Comparison of ENCODE assay signal across 8 mouse cellular contexts in the genomic region with DNA sequence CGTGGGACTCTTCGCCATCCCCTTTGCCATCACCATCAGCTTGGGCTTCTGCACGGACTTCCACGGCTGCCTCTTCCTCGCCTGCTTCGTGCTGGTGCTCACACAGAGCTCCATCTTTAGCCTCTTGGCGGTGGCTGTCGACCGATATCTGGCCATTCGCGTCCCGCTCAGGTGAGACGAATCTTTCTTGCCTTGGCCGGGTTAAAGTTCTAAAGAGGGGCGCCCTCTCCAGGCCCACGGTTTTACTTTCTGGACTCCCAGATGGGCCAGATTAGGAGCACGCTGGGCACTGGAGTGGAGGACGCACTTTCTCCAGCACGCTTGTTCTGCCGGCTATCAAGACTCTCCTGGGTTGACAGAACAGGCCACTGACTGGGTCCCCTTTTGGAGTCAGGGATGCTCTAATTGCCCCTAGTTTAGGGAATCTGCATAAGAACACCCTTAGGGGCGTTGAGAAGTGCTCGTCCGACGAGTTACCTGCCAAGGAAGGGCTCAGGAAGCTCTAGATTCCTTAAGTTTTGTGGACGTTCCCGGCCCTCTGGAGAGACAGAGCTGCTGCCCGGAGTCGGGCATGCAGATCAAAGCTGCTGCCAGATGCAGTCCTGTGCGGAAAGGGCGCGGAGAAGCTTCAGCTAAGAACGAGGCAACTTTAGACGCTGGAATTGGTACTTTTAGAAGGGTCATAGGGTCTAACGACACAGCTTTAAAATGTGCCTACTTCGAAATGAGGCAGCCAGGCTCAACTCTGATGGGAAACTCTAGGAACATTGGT. TPM values are rescaled to one million over a fixed set of nuclear protein-coding genes. Genes with fewer than 3 reads are reported as not detected.
DNase-seq lines count a peak whose midpoint lies in the region; ATAC-seq and TF ChIP-seq lines count a peak whose summit lies in the region.

No protein-coding gene starts in this region.

- no peak for TF ChIP-seq CTCF in G1E (IDR thresholded peaks at IDR 0.05; ENCODE audit: low read depth, low read length)

- H3K9ac ChIP-seq in limb, embryonic 12.5 days (replicated peaks), result peak overlapping the region; percentile 58
- peak overlapping the region; percentile 37 for H3K9ac ChIP-seq in midbrain, embryonic 11.5 days (ENCODE audit: low read length)

- intact Hi-C loops in heart, postnatal 36 days (cut with DNase I), result loop anchor here (5.0 kb wide), 1 partner anchor 57 kb away; no protein-coding TSS in a partner anchor

- peak overlapping the region; percentile 45; the same call in 1 of the 2 replicates for H3K27ac ChIP-seq in limb, embryonic 12.5 days
- no peak overlapping the region for H3K27ac ChIP-seq in midbrain, embryonic 11.5 days (ENCODE audit: low read depth, low read length)

- peaks cover 10% of the 10 kb centered on the region for H3K9me3 ChIP-seq in erythroblast, embryonic 14.5 days (ENCODE audit: control insufficient read depth, low read length)
- peaks cover 11% of the 10 kb centered on the region for H3K9me3 ChIP-seq in G1E (replicated peaks)
- H3K9me3 ChIP-seq in limb, embryonic 12.5 days, result peaks cover 8% of the 10 kb centered on the region; the same call in 1 of the 2 replicates
- no peaks in the 10 kb centered on the region for H3K9me3 ChIP-seq in midbrain, embryonic 11.5 days (ENCODE audit: control insufficient read depth, low read length)

- H3K4me2 ChIP-seq in limb, embryonic 12.5 days, result peak overlapping the region; percentile 98
- peak overlapping the region; percentile 99 for H3K4me2 ChIP-seq in midbrain, embryonic 11.5 days

- peaks cover 17% of the 10 kb centered on the region for H3K4me1 ChIP-seq in erythroblast, embryonic 14.5 days (ENCODE audit: control insufficient read depth)
- peaks cover 24% of the 10 kb centered on the region for H3K4me1 ChIP-seq in G1E (ENCODE audit: insufficient read depth, low read depth, low read length)
- H3K4me1 ChIP-seq in limb, embryonic 12.5 days (replicated peaks), result peaks cover 39% of the 10 kb centered on the region
- H3K4me1 ChIP-seq in midbrain, embryonic 11.5 days (ENCODE audit: control insufficient read depth, insufficient read depth, low read length), result peaks cover 6% of the 10 kb centered on the region; the same call in 1 of the 2 replicates

- peaks cover 70% of the 10 kb centered on the region for H3K27me3 ChIP-seq in erythroblast, embryonic 14.5 days (ENCODE audit: control insufficient read depth)
- H3K27me3 ChIP-seq in G1E (ENCODE audit: insufficient read depth, low read length), result peaks cover 82% of the 10 kb centered on the region
- peaks cover 20% of the 10 kb centered on the region for H3K27me3 ChIP-seq in limb, embryonic 12.5 days
- peaks cover 27% of the 10 kb centered on the region for H3K27me3 ChIP-seq in midbrain, embryonic 11.5 days (ENCODE audit: control insufficient read depth, insufficient read depth, low read length)

- 1% methylated on average over 35 of the region's 35 CpGs for WGBS in limb, embryonic 12.5 days
- 3% methylated on average over 35 of the region's 35 CpGs for WGBS in midbrain, embryonic 11.5 days

- H3K36me3 ChIP-seq in erythroblast, embryonic 14.5 days (ENCODE audit: control insufficient read depth), result no peaks in the 10 kb centered on the region
- no peaks in the 10 kb centered on the region for H3K36me3 ChIP-seq in G1E (replicated peaks)
- H3K36me3 ChIP-seq in limb, embryonic 12.5 days, result no peaks in the 10 kb centered on the region
- H3K36me3 ChIP-seq in midbrain, embryonic 11.5 days (ENCODE audit: control insufficient read depth, insufficient read depth, low read length), result no peaks in the 10 kb centered on the region

- no peak for DNase-seq in G1E (ENCODE audit: low spot score)
- peak; percentile 55 for DNase-seq in embryo, embryonic 10 days (ENCODE audit: low spot score)
- DNase-seq in heart, postnatal 36 days, result peak; percentile 34 to 43
- DNase-seq in midbrain, embryonic 11.5 days (ENCODE audit: low spot score, missing footprints), result peak; percentile 96
- DNase-seq in layer of hippocampus, adult 18-20 months (ENCODE audit: low spot score in 2 of 2), result no peak

- peak overlapping the region; percentile 61 for H3K4me3 ChIP-seq in erythroblast, embryonic 14.5 days (replicated peaks)
- peak overlapping the region; percentile 72 for H3K4me3 ChIP-seq in G1E (ENCODE audit: low read depth, low read length)
- H3K4me3 ChIP-seq in limb, embryonic 12.5 days (replicated peaks), result peak overlapping the region; percentile 68
- H3K4me3 ChIP-seq in midbrain, embryonic 11.5 days (ENCODE audit: low read depth, low read length), result peak overlapping the region; percentile 45

- no peak for ATAC-seq in erythroblast, adult 5-6 weeks (replicated peaks; ENCODE audit: low FRiP score, poor library complexity, severe bottlenecking)
- ATAC-seq in G1E (ENCODE audit: extremely low read depth, insufficient number of reproducible peaks, low FRiP score, poor library complexity, severe bottlenecking), result no peak
- no peak; the same call in 1 of the 2 replicates for ATAC-seq in limb, embryonic 12.5 days (ENCODE audit: insufficient number of reproducible peaks, insufficient read depth, low FRiP score, low TSS enrichment, low read depth)
- ATAC-seq in midbrain, embryonic 11.5 days (ENCODE audit: low FRiP score), result peak; percentile 10

RNA-seq across cellular contexts. Expression of a gene that starts 0.7 kb away (rescaled TPM):
- 0.06 and 0.09 TPM in 2 replicates for polyA plus RNA-seq in erythroblast, embryonic 14.5 days (2012)
- 2.7 and 3.8 TPM in 2 replicates for total RNA-seq in erythroblast, adult 5-6 weeks (2015; ENCODE audit: low replicate concordance)
- 0.70 and 2.6 TPM in 2 replicates for total RNA-seq in erythroblast, adult 5-6 weeks (2017; ENCODE audit: low replicate concordance)
- total RNA-seq in G1E (2014; fragmentation: Nextera tagmentation), result not detected in 2 replicates
- total RNA-seq in G1E (2017), result 0.16 and 0.29 TPM in 2 replicates
- polyA plus RNA-seq in G1E (2012), result 0.03 and 0.04 TPM in 2 replicates
- total RNA-seq in heart, postnatal 36 days (2021), result 1 to 10 TPM in 1 of 2 experiments, under 1 TPM in 1; 0.46 to 1.2 TPM
- 7.8 and 8.1 TPM in 2 replicates for polyA plus RNA-seq in limb, embryonic 12.5 days (2016; fragmentation: Nextera tagmentation; extraction: Ambion mirVana)
- 3.4 and 5.4 TPM in 2 replicates for polyA plus RNA-seq in midbrain, embryonic 11.5 days (2014; fragmentation: Nextera tagmentation; extraction: Ambion mirVana)
- 1 to 10 TPM; 6.6 to 7.6 TPM for total RNA-seq in layer of hippocampus, adult 18-20 months (2021)

RNA-seq across cellular contexts. Expression of a gene that starts 31.7 kb away (rescaled TPM):
- polyA plus RNA-seq in erythroblast, embryonic 14.5 days (2012), result 0.18 and 0.19 TPM in 2 replicates
- total RNA-seq in erythroblast, adult 5-6 weeks (2015; ENCODE audit: low replicate concordance), result 0.96 and 2.5 TPM in 2 replicates
- total RNA-seq in erythroblast, adult 5-6 weeks (2017; ENCODE audit: low replicate concordance), result not detected in 2 replicates
- total RNA-seq in G1E (2014; fragmentation: Nextera tagmentation), result 12.8 and 13.8 TPM in 2 replicates
- 15.3 and 21.5 TPM in 2 replicates for total RNA-seq in G1E (2017)
- 3.4 and 4.5 TPM in 2 replicates for polyA plus RNA-seq in G1E (2012)
- 10 to 100 TPM; 13.7 to 14.5 TPM for total RNA-seq in heart, postnatal 36 days (2021)
- 23.7 and 25.8 TPM in 2 replicates for polyA plus RNA-seq in limb, embryonic 12.5 days (2016; fragmentation: Nextera tagmentation; extraction: Ambion mirVana)
- 13.4 and 15.3 TPM in 2 replicates for polyA plus RNA-seq in midbrain, embryonic 11.5 days (2014; fragmentation: Nextera tagmentation; extraction: Ambion mirVana)
- 10 to 100 TPM; 11.5 to 13.2 TPM for total RNA-seq in layer of hippocampus, adult 18-20 months (2021)

RNA-seq across cellular contexts. Expression of a gene that starts 31.8 kb away (rescaled TPM):
- polyA plus RNA-seq in erythroblast, embryonic 14.5 days (2012), result 0.10 and 0.19 TPM in 2 replicates
- 0.19 and 1.5 TPM in 2 replicates for total RNA-seq in erythroblast, adult 5-6 weeks (2015; ENCODE audit: low replicate concordance)
- 0.70 and 2.9 TPM in 2 replicates for total RNA-seq in erythroblast, adult 5-6 weeks (2017; ENCODE audit: low replicate concordance)
- total RNA-seq in G1E (2014; fragmentation: Nextera tagmentation) (33.2 and 33.9 TPM in 2 replicates), G1E (2017) (16.0 and 16.2 TPM in 2 replicates)
- polyA plus RNA-seq in G1E (2012), result 4.2 and 6.2 TPM in 2 replicates
- total RNA-seq in heart, postnatal 36 days (2021), result 10 to 100 TPM; 37.1 to 37.3 TPM
- 27.2 and 28.1 TPM in 2 replicates for polyA plus RNA-seq in limb, embryonic 12.5 days (2016; fragmentation: Nextera tagmentation; extraction: Ambion mirVana)
- 11.2 and 13.4 TPM in 2 replicates for polyA plus RNA-seq in midbrain, embryonic 11.5 days (2014; fragmentation: Nextera tagmentation; extraction: Ambion mirVana)
- 10 to 100 TPM; 87.2 to 88.5 TPM for total RNA-seq in layer of hippocampus, adult 18-20 months (2021)

Comparison
In these comparisons a context has a peak if more than half of its experiments do, and no peak if none do; other contexts are left out.
1. DNase-seq: peak in embryo, embryonic 10 days (single experiment), heart, postnatal 36 days (2 of 2) and midbrain, embryonic 11.5 days (single experiment); none in G1E (single experiment) and layer of hippocampus, adult 18-20 months (0 of 2).
2. RNA of a gene that starts 31.8 kb away (total RNA-seq): 87.2 to 88.5 TPM in layer of hippocampus, adult 18-20 months, 37.1 to 37.3 TPM in heart, postnatal 36 days and 16.0 to 33.9 TPM in G1E; 0.19 to 2.9 TPM in erythroblast, adult 5-6 weeks; every median in the first group is over 4 times any median in the second.
3. Peak in every context shown above with its lines, with median percentiles within 50 percentile points of each other: H3K4me3 ChIP-seq.